Mouse (Mus musculus) yolk sac, embryonic 10.5 days (tissue): ENCODE measurements around the gene Actr3b.
"Not testable (repeated sequence)": the region's sequence is repeated elsewhere in the genome, so short reads cannot be mapped to it uniquely, and the experiment has no call there.

ENCODE experiments used
- DNase-seq: peaks from one replicate; pipeline ENCODE4 v3.0.0-alpha.2; 2017; ENCODE audit warnings: low spot score

Gene Actr3b

GRCm38 (mm10) chr5:25759460-25760409, at the start of gene Actr3b:
Actr3b (plus strand) TSS chr5:25759997.
- DNase-seq, result peak; percentile 83

GRCm38 (mm10) chr5:25713001-25713706, 46.6 kb upstream of the Actr3b start:
- not testable (repeated sequence) for DNase-seq

DNA sequence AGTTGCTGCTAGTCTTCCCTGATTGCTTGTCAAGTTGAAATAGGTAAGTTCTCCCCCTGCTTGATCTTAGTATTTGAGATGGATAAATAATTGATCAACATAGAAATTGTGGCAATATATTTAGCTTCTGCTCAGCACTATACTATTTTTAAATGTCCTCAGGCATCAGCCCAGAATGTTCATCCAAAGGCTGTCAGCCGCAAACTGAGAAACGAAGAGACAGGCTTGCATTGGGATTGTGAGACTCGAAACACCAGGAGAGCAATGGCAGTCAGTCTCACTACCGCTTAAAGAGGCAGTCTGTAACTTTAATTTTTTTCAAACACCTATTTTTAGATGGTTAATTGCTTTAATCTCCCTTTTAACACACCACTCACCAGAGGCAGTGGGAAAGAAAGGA, 40.4 kb upstream of the Actr3b start:
- no peak for DNase-seq

GRCm38 (mm10) chr5:25723016-25723415, 36.8 kb upstream of the Actr3b start:
- no peak for DNase-seq

GRCm38 (mm10) chr5:25724134-25724675, 35.6 kb upstream of the Actr3b start:
- DNase-seq, result no peak

GRCm38 (mm10) chr5:25734318-25734717, 25.5 kb upstream of the Actr3b start:
- DNase-seq, result peak; percentile 6

DNA sequence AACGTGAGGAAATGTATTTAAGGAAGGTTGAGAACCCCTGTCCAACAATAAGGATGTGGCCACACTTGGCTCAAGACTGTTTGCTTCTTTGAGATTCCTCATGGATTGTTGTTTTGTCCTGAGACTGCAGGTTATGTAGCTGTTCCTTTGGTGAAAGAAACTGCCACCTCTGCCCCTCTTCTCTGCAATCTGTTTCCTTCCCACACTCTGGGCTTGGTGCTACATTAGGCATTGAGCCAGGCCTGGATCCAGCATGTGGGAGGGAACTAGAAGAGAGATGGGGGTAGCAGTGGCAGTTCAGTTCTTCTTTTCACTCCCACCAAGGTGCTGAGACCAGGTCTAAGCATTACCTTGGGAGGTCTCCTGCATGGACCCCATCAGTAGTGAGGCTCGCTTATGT, 23.9 kb upstream of the Actr3b start:
- no peak for DNase-seq

DNA sequence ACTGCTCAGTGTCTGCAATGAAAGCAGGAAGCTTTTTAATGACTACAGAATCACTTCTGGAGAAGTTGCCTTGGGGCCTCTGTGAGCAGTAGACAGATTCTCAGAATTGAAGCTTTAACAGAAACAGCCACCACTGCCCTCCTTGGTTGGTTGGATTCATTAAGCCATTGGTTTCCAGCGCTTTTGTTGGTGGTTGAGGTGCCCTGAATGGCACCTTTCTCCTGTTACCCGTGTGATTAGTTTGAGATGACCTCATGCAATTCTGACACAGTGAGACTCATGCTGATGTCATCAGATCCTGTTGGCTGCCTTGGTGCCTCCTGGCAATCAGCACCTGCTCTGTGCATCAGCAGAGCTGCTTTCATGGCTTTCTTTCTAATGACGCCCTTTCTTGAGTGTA, 21.3 kb upstream of the Actr3b start:
- DNase-seq, result no peak

GRCm38 (mm10) chr5:25738902-25739301, 20.9 kb upstream of the Actr3b start:
- DNase-seq, result not testable (repeated sequence)

DNA sequence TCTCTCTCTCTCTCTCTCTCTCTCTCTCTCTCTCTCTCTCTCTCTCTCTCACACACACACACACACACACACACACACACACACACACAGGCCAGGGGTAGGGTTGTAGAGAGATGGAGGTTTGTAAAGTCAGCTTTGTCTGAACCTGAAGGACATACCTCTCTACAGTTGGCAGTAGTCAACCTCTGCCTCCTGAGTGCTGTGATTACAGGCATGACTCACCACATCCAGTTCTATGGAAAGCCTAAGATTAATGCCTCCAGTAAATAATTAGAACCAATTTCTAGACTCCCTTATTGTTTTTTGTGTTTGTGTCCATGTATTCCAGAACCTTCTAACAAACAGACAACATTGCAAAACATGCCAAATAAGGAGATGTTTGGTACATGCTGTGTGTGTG, 11.9 kb upstream of the Actr3b start:
- DNase-seq, result no peak

DNA sequence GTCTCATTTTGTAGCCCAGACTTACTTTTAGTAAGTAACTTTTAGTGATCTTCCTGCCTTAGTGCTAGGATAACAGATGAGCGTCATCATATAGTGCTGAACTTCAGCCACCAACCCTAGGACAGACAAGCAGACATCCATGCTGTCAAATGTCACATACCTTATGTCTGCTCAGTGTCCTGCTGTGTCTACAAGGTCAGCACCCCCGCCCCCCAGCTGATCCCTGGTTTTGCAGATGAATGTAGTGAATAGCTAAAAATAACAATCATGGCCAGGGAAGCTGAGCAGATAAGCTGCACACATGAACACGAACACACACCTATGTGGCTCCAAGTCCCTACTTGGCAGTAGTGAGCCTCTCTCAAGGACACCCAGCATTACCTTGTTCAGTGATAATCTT, 11.2 kb upstream of the Actr3b start:
- DNase-seq, result no peak

DNA sequence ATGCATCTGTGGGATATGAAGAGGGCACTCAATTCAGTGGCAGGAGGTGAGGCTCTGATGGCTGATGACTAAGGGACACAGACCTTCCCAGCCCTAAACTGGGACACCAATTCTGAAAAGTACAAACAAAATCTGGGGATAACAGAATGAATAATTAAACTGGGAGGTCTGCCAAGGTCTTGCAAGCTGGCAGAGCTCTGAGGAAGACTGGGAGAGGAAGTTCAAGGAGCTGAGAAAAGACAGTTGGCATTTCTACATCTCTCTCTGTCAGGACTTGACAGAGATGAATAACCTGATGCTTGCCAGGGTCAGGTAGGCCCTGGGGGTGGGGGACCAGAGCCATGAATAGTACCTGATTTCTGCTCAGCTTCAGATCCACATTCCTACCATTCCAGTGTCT, 8.2 kb upstream of the Actr3b start:
- no peak for DNase-seq

DNA sequence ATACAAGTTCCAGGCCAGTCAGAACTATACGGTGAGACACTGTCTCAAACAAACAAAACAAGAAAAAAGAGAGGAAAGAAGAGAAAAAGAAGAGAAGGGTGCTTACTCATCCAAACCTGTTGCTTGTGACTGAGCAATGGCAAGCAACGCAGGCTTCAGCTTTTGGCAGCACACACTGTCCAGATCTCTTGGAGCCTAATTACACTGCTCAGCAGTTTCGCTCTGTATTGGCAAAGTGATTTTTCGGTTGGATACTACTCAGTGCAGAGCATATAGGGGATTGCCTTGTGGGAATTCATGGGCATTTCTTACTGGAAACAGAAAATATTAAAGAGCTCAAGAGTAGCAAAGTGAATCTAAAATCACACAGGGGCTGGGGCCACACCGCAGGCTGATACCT, 6.9 kb upstream of the Actr3b start:
- DNase-seq, result no peak

DNA sequence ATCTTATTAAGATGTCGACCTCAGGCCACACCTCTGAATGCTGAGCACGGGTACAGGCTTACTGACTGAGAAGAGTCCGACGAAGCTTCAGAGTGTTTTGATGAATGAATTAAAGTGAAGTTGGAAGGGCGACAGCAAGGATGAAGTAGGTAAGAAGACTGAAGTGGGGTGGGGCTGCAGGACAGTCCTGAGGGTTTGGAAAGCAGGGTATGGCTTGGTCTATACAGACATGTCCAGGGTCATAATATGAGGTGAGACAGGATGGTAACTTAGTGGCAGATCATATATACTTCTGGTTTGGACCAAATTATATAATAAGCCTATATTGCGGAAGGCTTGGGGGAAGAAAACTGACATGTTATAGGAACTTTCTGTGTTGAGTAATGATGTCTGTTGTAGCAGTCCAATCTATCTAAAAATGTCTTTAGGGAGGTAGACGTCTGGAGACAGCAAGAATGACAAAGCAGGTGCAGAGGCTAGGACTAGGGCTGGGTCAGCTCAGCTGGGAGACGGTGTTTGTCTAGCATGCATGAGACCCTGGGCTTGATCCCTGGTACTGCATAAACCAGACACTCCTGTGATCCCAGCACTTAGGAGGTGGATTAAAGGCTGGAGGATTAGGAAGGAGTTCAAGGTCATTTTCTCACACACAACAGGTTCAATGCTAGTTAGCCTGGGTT, 6.1 kb upstream of the Actr3b start:
- DNase-seq, result no peak

GRCm38 (mm10) chr5:25754236-25754766, 5.5 kb upstream of the Actr3b start:
- DNase-seq, result no peak

- DNase-seq, result no peak
Observed at GRCm38 (mm10) chr5:25760410-25760832, 624 bp downstream of the Actr3b start.

DNA sequence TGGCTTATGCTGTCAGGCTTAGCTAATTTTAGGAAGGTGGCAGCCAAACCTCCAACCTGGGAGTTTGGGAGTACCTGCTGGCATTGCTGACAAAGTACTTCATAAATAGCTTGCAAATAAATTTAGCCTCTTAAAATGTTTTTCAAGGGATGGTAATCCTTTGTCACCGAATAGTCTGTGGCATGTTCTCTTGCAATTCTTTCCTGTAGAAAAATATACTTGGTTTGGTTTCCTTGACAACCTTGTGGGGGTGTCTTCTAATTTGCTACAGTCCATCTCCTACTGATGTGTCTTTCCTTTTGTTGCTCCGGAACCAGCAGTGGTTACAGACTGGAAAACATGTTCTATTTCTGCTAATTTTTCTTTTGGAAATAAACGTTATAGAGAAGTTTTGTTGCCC, 1.1 kb downstream of the Actr3b start:
- no peak for DNase-seq

- DNase-seq, result no peak
Observed at GRCm38 (mm10) chr5:25761850-25762249, 2.1 kb downstream of the Actr3b start.

DNA sequence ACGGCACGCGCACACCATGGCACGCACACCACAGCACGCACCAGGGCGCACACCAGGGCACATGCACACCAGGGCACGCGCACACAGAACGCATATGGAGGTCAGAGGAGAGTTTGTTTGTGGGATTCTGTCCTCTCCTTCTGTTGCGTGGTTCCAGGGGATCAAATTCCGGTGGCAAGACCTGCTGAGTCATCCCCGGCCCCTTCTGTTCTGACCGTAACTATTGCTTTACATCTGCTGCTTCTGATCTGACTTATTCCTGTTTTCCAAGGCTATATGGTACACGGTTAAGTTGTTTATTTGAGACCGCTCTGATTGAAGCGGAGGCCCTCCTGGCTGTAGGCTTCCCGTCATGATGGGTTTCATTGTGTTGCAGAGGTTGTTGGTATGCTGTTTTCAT, 9.2 kb downstream of the Actr3b start:
- DNase-seq, result no peak

DNA sequence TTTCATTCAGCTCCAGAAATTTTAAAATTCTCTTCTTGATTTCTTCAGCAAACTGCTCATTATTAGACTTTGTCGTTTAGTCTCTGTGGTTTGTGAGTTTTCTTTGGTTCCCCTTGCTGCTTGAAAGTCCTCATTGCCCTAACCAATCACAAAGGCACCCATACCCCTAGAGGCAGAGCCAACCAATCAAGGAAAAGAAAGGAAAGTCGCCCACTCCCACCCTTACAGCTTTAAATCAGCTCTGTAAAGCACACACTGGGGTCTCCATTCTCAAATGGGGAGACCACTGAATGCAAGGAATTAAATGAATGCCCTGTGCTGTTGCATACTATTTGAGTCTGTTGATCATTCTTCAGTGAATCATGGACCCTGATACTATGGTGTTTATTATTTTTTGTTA, 9.6 kb downstream of the Actr3b start:
- DNase-seq, result no peak

DNA sequence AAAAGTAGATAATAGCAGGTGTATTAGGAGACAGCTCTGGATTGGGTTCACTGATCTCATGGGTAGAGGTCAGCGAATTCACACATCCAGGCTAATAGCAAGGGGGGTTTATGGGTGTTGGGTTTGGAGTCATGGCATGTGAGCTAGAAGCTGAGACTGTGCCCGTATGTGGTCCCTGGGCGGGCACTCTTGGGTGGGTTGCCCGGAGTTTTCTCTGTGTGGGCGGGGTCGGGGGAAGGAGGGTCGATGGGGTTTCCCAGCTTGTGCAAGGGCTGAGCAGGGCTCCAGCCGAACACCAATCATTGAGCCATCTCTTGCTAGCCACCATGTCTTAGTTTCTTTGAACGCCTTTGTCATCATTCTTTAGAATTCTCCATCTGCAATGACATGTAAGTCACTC, 12.7 kb downstream of the Actr3b start:
- DNase-seq, result no peak
